Mouse (Mus musculus): ENCODE measurements around the gene Cdkl1. TPM values are rescaled to one million over a fixed set of nuclear protein-coding genes. Genes with fewer than 3 reads are reported as not detected.

The Cdkl1 gene
- total and polyA plus RNA-seq, 3 experiments, result 0.08 to 0.32 TPM; not detected in 1

DNA sequence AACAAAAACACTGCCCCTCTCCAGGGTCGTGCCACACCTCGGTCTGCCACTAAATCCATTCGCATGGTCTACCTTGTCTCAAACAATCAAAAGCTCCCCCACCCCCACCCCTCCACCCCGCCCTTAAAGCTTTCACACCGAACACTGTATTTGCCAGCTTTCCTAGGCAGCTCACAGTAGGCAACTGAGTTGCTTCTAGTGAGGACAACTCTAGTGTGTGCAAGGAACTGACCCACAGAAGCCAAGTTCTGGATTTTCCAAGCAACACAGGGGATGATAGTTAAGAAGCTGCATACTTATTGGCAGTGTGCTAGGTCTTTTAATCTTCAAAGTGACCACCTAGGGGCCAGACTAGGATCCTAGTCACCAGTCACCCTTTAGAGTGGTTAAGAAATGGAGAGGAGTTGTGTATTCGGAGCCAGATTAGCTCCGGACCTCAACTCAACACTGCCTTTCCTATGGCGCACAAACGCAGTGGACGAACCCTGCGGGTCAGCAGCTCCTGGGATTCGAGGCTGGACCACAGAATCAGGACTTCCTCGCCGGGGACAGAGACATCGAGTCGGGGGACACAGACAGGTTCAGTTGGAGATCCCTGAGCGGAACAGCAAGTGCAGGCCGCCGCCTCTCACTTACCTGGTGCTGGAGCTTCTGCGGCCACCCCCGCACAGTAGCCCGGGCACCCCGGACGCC lies 66.9 kb downstream of the Cdkl1 start:
- peak overlapping the region; percentile 91 for H3K9ac ChIP-seq (ENCODE audit: control insufficient read depth, low read depth, low read length, poor library complexity, severe bottlenecking)
- H3K79me2 ChIP-seq (ENCODE audit: control insufficient read depth, insufficient read depth, low read length, poor library complexity), result peaks cover 17% of the 10 kb centered on the region
- peak overlapping the region; percentile 47 for H3K27ac ChIP-seq (ENCODE audit: control insufficient read depth, low read depth, low read length)
- peaks cover 3 to 14% of the 10 kb centered on the region in 2 experiments; a peak in 3 of 4 replicates for H3K4me1 ChIP-seq (ENCODE audit: control insufficient read depth in 1 of 2, insufficient read depth in 2 of 2, low read length in 2 of 2)
- DNase-seq (ENCODE audit: low read depth, low spot score), result no peak
- H3K36me3 ChIP-seq (ENCODE audit: control insufficient read depth in 1 of 2, insufficient read depth in 2 of 2, low read length in 2 of 2), result peaks cover 7 to 12% of the 10 kb centered on the region in 2 experiments
- TF ChIP-seq MAFK (IDR thresholded peaks at IDR 0.05; ENCODE audit: borderline replicate concordance, low read depth, low read length), result no peak
- TF ChIP-seq HCFC1 (IDR thresholded peaks at IDR 0.05; ENCODE audit: low read depth, low read length), result peak; percentile 42; the same call in 1 of the 2 replicates
- H3K27me3 ChIP-seq (ENCODE audit: control insufficient read depth in 1 of 2, insufficient read depth in 2 of 2, low read length in 2 of 2), result no peaks in the 10 kb centered on the region
- H3K9me3 ChIP-seq (replicated peaks; ENCODE audit: insufficient read depth, low read length), result no peaks in the 10 kb centered on the region
- peak overlapping the region; percentile 95 to 96 for H3K4me3 ChIP-seq (ENCODE audit: control insufficient read depth in 1 of 2, insufficient read depth in 1 of 2, low read depth in 2 of 2, low read length in 2 of 2)

- Histone ChIP-seq H3K36me3 (ENCODE audit: control insufficient read depth in 1 of 2, insufficient read depth in 2 of 2, low read length in 2 of 2) (peaks cover 7 to 12% of the 10 kb centered on the region in 2 experiments), H3K4me3 (ENCODE audit: control insufficient read depth in 1 of 2, insufficient read depth in 1 of 2, low read depth in 2 of 2, low read length in 2 of 2) (peak overlapping the region; percentile 95 to 96; a peak in 3 of 4 replicates), H3K9me3 (replicated peaks; ENCODE audit: insufficient read depth, low read length) (no peaks in the 10 kb centered on the region), H3K27me3 (ENCODE audit: control insufficient read depth in 1 of 2, insufficient read depth in 2 of 2, low read length in 2 of 2) (no peaks in the 10 kb centered on the region), H3K79me2 (ENCODE audit: control insufficient read depth, insufficient read depth, low read length, poor library complexity) (peaks cover 17% of the 10 kb centered on the region), H3K27ac (ENCODE audit: control insufficient read depth, low read depth, low read length) (no peak overlapping the region), H3K9ac (ENCODE audit: control insufficient read depth, low read depth, low read length, poor library complexity, severe bottlenecking) (peak overlapping the region; percentile 91; the same call in 1 of the 2 replicates), H3K4me1 (ENCODE audit: control insufficient read depth in 1 of 2, insufficient read depth in 2 of 2, low read length in 2 of 2) (peaks cover 3 to 14% of the 10 kb centered on the region in 2 experiments; a peak in 3 of 4 replicates)
- no peak for DNase-seq (ENCODE audit: low read depth, low spot score)
- no peak for TF ChIP-seq MEF2A (IDR thresholded peaks at IDR 0.05; ENCODE audit: extremely low read depth, insufficient replicate concordance, low read depth, low read length, poor library complexity, severe bottlenecking)
- no peak for TF ChIP-seq MXI1 (IDR thresholded peaks at IDR 0.05; ENCODE audit: low read depth, low read length)
- no peak for TF ChIP-seq POLR2A (IDR thresholded peaks at IDR 0.05; ENCODE audit: control insufficient read depth in 1 of 2, insufficient read depth in 1 of 2, low read depth in 1 of 2, low read length in 2 of 2, poor library complexity in 1 of 2)
- TF ChIP-seq E2F4 (IDR thresholded peaks at IDR 0.05; ENCODE audit: borderline replicate concordance, low read depth, low read length), result no peak
- TF ChIP-seq ZNF384 (IDR thresholded peaks at IDR 0.05; ENCODE audit: low read depth, low read length), result no peak
- no peak for TF ChIP-seq SMC3 (IDR thresholded peaks at IDR 0.05; ENCODE audit: low read depth, low read length)
- no peak for TF ChIP-seq ZC3H11A (IDR thresholded peaks at IDR 0.05; ENCODE audit: low read depth, low read length)
- TF ChIP-seq ETS1 (IDR thresholded peaks at IDR 0.05; ENCODE audit: low read depth, low read length), result no peak
- no peak for TF ChIP-seq MYC (IDR thresholded peaks at IDR 0.05; ENCODE audit: low read depth, low read length)
Observed at GRCm38 (mm10) chr12:69723376-69723775, 67.7 kb downstream of the Cdkl1 start.

- Histone ChIP-seq H3K27me3 (ENCODE audit: control insufficient read depth in 1 of 2, insufficient read depth in 2 of 2, low read length in 2 of 2) (no peaks in the 10 kb centered on the region), H3K79me2 (ENCODE audit: control insufficient read depth, insufficient read depth, low read length, poor library complexity) (peaks cover 17% of the 10 kb centered on the region), H3K36me3 (ENCODE audit: control insufficient read depth in 1 of 2, insufficient read depth in 2 of 2, low read length in 2 of 2) (peaks cover 7 to 12% of the 10 kb centered on the region in 2 experiments), H3K4me1 (ENCODE audit: control insufficient read depth in 1 of 2, insufficient read depth in 2 of 2, low read length in 2 of 2) (peaks cover 3 to 14% of the 10 kb centered on the region in 2 experiments; a peak in 3 of 4 replicates), H3K27ac (ENCODE audit: control insufficient read depth, low read depth, low read length) (no peak overlapping the region), H3K9ac (ENCODE audit: control insufficient read depth, low read depth, low read length, poor library complexity, severe bottlenecking) (no peak overlapping the region), H3K9me3 (replicated peaks; ENCODE audit: insufficient read depth, low read length) (no peaks in the 10 kb centered on the region), H3K4me3 (ENCODE audit: control insufficient read depth in 1 of 2, insufficient read depth in 1 of 2, low read depth in 2 of 2, low read length in 2 of 2) (no peak overlapping the region)
- no peak for TF ChIP-seq TAL1 (IDR thresholded peaks at IDR 0.05; ENCODE audit: low read length)
- TF ChIP-seq CHD1 (IDR thresholded peaks at IDR 0.05; ENCODE audit: low read depth, low read length), result no peak
- no peak for TF ChIP-seq MAZ (IDR thresholded peaks at IDR 0.05; ENCODE audit: low read depth, low read length)
- no peak for TF ChIP-seq MAFK (IDR thresholded peaks at IDR 0.05; ENCODE audit: borderline replicate concordance, low read depth, low read length)
- TF ChIP-seq ZNF384 (IDR thresholded peaks at IDR 0.05; ENCODE audit: low read depth, low read length), result no peak
- no peak for TF ChIP-seq JUND (IDR thresholded peaks at IDR 0.05; ENCODE audit: low read depth, low read length)
- no peak for TF ChIP-seq USF2 (IDR thresholded peaks at IDR 0.05; ENCODE audit: borderline replicate concordance in 1 of 2, insufficient read depth in 1 of 2, low read depth in 1 of 2, low read length in 2 of 2)
- no peak for TF ChIP-seq SIN3A (IDR thresholded peaks at IDR 0.05; ENCODE audit: low read length)
- no peak for TF ChIP-seq HCFC1 (IDR thresholded peaks at IDR 0.05; ENCODE audit: low read depth, low read length)
- TF ChIP-seq MEF2A (IDR thresholded peaks at IDR 0.05; ENCODE audit: extremely low read depth, insufficient replicate concordance, low read depth, low read length, poor library complexity, severe bottlenecking), result no peak
- DNase-seq (ENCODE audit: low read depth, low spot score), result no peak
Observed at GRCm38 (mm10) chr12:69722857-69723256, 68.2 kb downstream of the Cdkl1 start.
